Mouse (Mus musculus) embryonic facial prominence, embryonic 13.5 days (tissue): Measurements from ENCODE around the gene Acot3. TPM values are rescaled to one million over a fixed set of nuclear protein-coding genes. Genes with fewer than 3 reads are reported as not detected.
A peak's percentile ranks its signal among the peaks of the same experiment; 100 is the strongest.
"Not testable (repeated sequence)": the region's sequence is repeated elsewhere in the genome, so short reads cannot be mapped to it uniquely, and the experiment has no call there.

Experiments used
- ATAC-seq: fragments of 200-750 bp; cut with Nextera tagmentation; 2 replicates; pipeline ENCODE4 v1.8.0; 2017; ENCODE audit warnings: low read depth; ENCODE audit not compliant: insufficient number of reproducible peaks, insufficient read depth, low FRiP score, low TSS enrichment
- H3K27ac ChIP-seq: fragments of 300-500 bp; sonication (generic); 2 replicates; pipeline ENCODE4 v1.5.1; 2015; ENCODE audit warnings: moderate library complexity, mild to moderate bottlenecking, inconsistent platforms
- H3K27me3 ChIP-seq: fragments of 300-500 bp; sonication (generic); 2 replicates; pipeline ENCODE4 v1.6.1; 2015; ENCODE audit warnings: mild to moderate bottlenecking, inconsistent platforms
- H3K36me3 ChIP-seq: fragments of 300-500 bp; sonication (generic); 2 replicates; pipeline ENCODE4 v1.6.1; 2015; ENCODE audit warnings: mild to moderate bottlenecking, inconsistent platforms
- H3K4me1 ChIP-seq: fragments of 300-500 bp; sonication (generic); 2 replicates; pipeline ENCODE4 v1.6.1; 2015; ENCODE audit warnings: inconsistent platforms
- H3K4me2 ChIP-seq: fragments of 300-500 bp; sonication (generic); 2 replicates; pipeline ENCODE4 v1.6.1; 2015; ENCODE audit warnings: moderate library complexity, mild to moderate bottlenecking, inconsistent platforms
- H3K4me3 ChIP-seq: fragments of 300-500 bp; sonication (generic); 2 replicates; pipeline ENCODE4 v1.5.1; 2015; ENCODE audit warnings: mild to moderate bottlenecking, inconsistent platforms
- H3K9ac ChIP-seq: fragments of 300-500 bp; sonication (generic); 2 replicates; pipeline ENCODE4 v1.6.1; 2015; ENCODE audit warnings: mild to moderate bottlenecking, inconsistent platforms
- H3K9me3 ChIP-seq: fragments of 300-500 bp; sonication (generic); 2 replicates; pipeline ENCODE4 v1.6.1; 2016; ENCODE audit warnings: inconsistent platforms
- WGBS: fragments of 180-500 bp; shearing (Covaris S2); methylation state at CpG from one replicate; pipeline ENCODE4 v1.1.7; 2015; ENCODE audit warnings: mixed read lengths; 5-methylcytosine and 5-hydroxymethylcytosine counted together
- polyA plus RNA-seq: library from polyadenylated mRNA; unstranded; fragments of >200 nt; fragmentation: Nextera tagmentation; extraction: Ambion mirVana; gene quantifications from 2 replicates; pipeline ENCODE4 v1.2.1, GENCODE M21; 2015

The Acot3 gene
- polyA plus RNA-seq, 1 experiment from 2014 or later = not detected

DNA sequence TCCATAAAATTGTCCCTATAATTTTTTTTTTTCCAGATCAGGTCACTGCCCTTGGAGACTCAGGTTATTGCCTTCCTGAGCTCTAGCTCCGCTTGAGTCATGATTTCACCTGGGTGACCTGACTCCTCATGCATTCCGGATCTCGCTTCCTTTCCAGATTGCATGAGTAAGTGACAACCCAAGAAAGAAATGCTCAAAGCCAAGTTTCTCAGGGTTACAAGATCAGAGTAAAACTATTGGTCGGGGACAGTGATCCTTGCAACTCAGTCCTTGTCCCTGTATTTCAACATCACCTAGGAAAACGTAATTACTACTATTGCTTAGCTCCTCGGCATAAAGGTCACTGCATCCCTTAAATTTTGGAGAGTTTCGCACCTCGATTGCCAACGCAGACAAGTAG lies 17.0 kb downstream of the Acot3 start, which contains the start of gene Acot5:
Gene Acot5, plus strand, starts transcription at position 340 of the 400 bp plus-strand sequence.
- Histone ChIP-seq H3K36me3 (no peaks in the 10 kb centered on the region), H3K27me3 (peaks cover 40% of the 10 kb centered on the region), H3K9me3 (no peaks in the 10 kb centered on the region), H3K9ac (0 out of 2 replicates have a peak within 1 kb of the TSS, but pooled peaks have one; percentile 49), H3K4me1 (peaks cover 3% of the 10 kb centered on the region; the same call in 1 of the 2 replicates), H3K4me3 (peak within 1 kb of the TSS; percentile 45), H3K4me2 (peak within 1 kb of the TSS; percentile 69), H3K27ac (no peak within 1 kb of the TSS)
- ATAC-seq = no peak
- WGBS = 54% methylated on average over 9 of the region's 9 CpGs

DNA sequence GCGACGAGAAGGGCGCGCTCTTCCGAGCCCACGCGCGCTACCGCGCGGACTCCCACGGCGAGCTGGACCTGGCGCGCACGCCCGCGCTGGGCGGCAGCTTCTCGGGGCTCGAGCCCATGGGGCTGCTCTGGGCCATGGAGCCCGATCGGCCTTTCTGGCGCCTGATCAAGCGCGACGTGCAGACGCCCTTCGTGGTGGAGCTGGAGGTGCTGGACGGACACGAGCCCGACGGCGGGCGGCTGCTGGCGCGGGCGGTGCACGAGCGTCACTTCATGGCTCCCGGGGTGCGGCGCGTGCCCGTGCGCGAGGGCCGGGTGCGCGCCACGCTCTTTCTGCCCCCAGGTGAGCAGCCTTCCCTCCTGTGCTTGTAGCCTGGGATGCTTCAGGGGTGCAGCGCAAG lies 17.6 kb downstream of the Acot3 start:
- peaks cover 40% of the 10 kb centered on the region for H3K27me3 ChIP-seq
- ATAC-seq = not testable (repeated sequence)
- H3K4me3 ChIP-seq = peak overlapping the region; percentile 45

DNA sequence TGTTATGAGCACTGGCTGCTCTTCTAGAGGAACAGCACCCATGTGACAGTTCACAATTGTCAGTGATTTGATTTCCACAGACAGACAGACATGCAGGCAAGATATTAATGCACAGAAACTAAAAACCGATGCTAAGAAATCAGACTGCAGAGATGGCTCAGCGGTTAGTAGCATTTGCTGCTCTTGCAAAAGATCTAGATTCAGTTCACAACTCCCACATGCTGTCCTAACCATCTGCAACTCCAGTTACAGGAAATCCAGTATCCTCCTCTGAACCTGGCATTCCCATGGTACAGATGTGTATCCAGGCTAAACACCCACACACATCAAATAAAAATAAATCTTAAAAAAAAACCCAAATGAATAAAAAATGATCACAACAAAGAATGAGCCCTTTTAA lies 19.8 kb downstream of the Acot3 start:
- no peak overlapping the region for H3K27ac ChIP-seq
- H3K4me2 ChIP-seq = no peak overlapping the region
- no peak overlapping the region for H3K4me3 ChIP-seq
- H3K36me3 ChIP-seq = no peaks in the 10 kb centered on the region
- H3K4me1 ChIP-seq = peaks cover 3% of the 10 kb centered on the region; the same call in 1 of the 2 replicates
- no peak overlapping the region for H3K9ac ChIP-seq
- no peak for ATAC-seq
- no peaks in the 10 kb centered on the region for H3K9me3 ChIP-seq
- peaks cover 39% of the 10 kb centered on the region for H3K27me3 ChIP-seq
- 92% methylated on average over 2 of the region's 2 CpGs for WGBS

More for the DNA sequence above, 17.6 kb downstream of the Acot3 start:
- H3K9ac ChIP-seq = 0 out of 2 replicates have a peak overlapping the region, but pooled peaks have one; percentile 49
- not testable (repeated sequence) for H3K4me1 ChIP-seq, H3K9me3 ChIP-seq, H3K27ac ChIP-seq, H3K36me3 ChIP-seq
- peak overlapping the region; percentile 69 for H3K4me2 ChIP-seq
- 3% methylated on average over 42 of the region's 52 CpGs for WGBS

DNA sequence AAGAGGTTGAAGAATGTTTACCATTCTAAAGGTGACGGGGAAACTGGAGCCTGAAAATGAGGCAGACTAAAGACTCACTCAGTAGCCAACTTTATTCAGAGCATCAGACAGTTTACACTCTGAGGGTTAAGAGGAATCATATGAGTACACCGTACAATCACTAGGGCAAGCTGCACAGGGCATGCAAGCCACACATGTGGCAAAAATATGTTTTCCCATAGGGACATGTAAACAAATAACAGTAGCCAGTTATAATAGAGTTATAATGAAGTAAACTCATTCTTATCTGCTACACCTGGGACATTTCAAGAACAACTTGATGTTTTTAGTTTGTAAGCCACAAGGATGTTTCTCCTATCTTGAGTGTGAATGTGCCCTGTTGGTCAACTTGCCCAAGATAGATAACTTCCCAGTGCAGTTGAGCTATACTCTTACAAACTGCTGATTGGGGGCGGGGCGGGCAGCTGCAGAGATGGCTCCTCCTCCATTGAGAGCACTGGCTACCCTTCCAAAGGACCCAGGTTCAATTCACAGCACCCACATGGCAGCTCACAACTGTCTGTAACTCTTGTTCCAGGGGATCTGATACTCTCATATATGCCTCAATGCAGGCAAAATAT lies 25.5 kb downstream of the Acot3 start:
- H3K4me2 ChIP-seq = no peak overlapping the region
- 81% methylated on average over 4 of the region's 4 CpGs for WGBS
- H3K27ac ChIP-seq = no peak overlapping the region

DNA sequence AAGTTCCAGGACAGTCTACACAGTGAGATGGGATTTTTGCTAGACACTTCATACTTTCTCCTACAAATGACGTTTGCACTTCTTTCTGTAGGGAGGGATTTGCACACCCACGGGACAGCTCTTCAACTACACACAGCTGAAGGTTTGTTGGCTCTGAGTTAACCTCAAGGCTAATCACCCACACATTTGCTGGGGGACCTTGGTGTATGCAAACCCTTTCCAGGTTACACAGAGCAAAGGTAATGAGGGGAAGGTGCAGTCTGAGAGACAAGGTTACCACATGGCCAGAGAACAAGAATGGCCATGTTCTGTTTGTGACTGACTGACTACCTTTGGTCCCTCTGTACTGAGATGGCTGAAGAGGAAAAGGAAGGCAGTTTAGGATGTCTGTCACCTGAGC lies 31.9 kb downstream of the Acot3 start:
- H3K4me1 ChIP-seq = no peaks in the 10 kb centered on the region
- no peaks in the 10 kb centered on the region for H3K27me3 ChIP-seq
- no peak for ATAC-seq
- 76% methylated on average over 2 of the region's 2 CpGs for WGBS
- H3K36me3 ChIP-seq = no peaks in the 10 kb centered on the region
- H3K4me3 ChIP-seq = no peak overlapping the region
- no peaks in the 10 kb centered on the region for H3K9me3 ChIP-seq
- no peak overlapping the region for H3K4me2 ChIP-seq
- H3K9ac ChIP-seq = no peak overlapping the region
- H3K27ac ChIP-seq = no peak overlapping the region

More for the DNA sequence above, 25.5 kb downstream of the Acot3 start:
- H3K9ac ChIP-seq = no peak overlapping the region
- no peaks in the 10 kb centered on the region for H3K27me3 ChIP-seq
- ATAC-seq = no peak
- no peaks in the 10 kb centered on the region for H3K9me3 ChIP-seq
- H3K36me3 ChIP-seq = no peaks in the 10 kb centered on the region
- H3K4me1 ChIP-seq = no peaks in the 10 kb centered on the region
- no peak overlapping the region for H3K4me3 ChIP-seq

DNA sequence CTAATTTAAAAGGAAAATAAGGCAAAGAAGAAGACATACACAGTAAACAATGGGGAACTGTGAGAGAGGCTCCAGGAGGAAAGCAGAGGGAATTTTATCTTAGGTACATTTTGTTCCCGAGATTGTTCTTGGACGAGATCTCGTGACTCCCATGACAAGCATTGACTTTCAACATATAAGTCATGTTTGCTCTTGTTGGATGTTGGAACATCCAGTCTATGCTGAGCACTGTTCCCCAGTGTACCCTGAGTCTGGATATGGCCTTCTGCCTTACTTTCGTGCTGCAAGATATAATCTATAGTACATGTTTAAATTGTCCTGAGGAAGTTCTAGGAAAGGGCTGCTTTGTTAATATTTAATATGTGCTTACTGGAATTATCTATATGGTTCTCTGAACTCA lies 32.6 kb downstream of the Acot3 start:
- 87% methylated on average over 4 of the region's 4 CpGs for WGBS
- Histone ChIP-seq H3K4me3 (no peak overlapping the region), H3K4me1 (no peaks in the 10 kb centered on the region), H3K36me3 (no peaks in the 10 kb centered on the region), H3K9ac (no peak overlapping the region), H3K27ac (no peak overlapping the region), H3K27me3 (no peaks in the 10 kb centered on the region), H3K9me3 (peaks cover under 1% of the 10 kb centered on the region), H3K4me2 (no peak overlapping the region)
- ATAC-seq = no peak

DNA sequence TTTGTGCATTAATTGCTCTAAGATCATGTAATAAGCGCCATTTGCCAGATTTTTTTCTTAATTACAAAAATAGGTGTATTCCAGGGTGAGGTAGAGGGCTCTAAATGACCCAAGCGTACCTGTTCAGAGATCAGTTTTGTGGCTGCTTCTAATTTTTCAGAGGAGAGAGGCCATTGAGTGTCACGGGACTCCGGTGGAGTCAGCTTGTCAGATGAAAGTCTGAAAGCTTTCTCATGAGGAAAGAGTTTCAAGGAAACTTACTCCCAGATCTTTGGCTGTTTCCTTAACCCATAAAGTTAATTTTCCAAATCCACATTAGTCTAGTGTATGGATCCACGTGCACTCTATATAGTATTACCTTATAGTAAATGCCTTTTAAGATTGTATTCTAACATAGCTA lies 42.7 kb downstream of the Acot3 start:
- not testable (repeated sequence) for ATAC-seq, H3K36me3 ChIP-seq, H3K27ac ChIP-seq, H3K4me1 ChIP-seq, H3K4me3 ChIP-seq, H3K27me3 ChIP-seq, H3K9ac ChIP-seq, H3K4me2 ChIP-seq
- 85% methylated on average over 5 of the region's 5 CpGs for WGBS
- peaks cover 19% of the 10 kb centered on the region for H3K9me3 ChIP-seq

DNA sequence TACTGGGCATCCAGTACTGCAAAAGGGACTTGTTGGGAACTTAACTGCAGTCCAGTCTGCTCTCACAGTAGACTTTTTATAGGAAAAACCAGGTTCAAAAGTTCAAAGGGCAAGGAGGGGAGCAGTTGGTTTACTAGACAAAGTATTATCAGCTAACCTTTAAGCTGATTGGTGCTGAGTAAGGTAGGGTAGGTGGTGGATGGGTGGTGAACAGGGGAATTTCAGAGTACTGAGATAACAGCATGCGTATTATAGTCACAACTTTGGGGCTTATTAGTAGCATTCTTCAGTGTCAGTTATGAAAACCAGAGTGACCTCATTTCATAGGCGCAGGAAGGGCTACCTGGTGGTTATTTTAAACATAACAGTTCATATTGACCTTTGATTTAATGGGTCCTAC lies 47.7 kb downstream of the Acot3 start:
- H3K27ac ChIP-seq = no peak overlapping the region
- no peaks in the 10 kb centered on the region for H3K9me3 ChIP-seq
- H3K4me2 ChIP-seq = no peak overlapping the region
- H3K27me3 ChIP-seq = no peaks in the 10 kb centered on the region
- peaks cover 4% of the 10 kb centered on the region; the same call in 1 of the 2 replicates for H3K4me1 ChIP-seq
- no peak overlapping the region for H3K9ac ChIP-seq
- H3K4me3 ChIP-seq = no peak overlapping the region
- H3K36me3 ChIP-seq = no peaks in the 10 kb centered on the region
- WGBS = 94% methylated on average over 2 of the region's 2 CpGs
- ATAC-seq = no peak

DNA sequence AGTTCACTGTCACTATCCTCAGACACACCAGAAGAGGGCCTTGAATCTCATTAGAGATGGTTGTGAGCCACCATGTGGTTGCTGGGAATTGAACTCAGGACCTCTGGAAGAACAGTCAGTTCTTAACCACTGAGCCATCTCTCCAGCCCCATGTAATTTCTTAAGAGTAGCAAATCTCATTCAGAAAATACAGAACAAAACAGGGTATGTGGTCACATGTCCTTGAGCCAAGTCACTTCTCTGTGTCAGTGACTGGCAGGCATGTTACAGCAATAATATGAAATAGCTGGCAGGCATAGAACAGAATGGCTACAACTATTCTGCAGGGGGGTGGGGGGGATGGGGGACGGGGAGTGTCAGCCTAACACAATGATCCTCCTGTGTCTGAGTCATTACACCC lies 48.1 kb downstream of the Acot3 start:
- Histone ChIP-seq H3K9ac (no peak overlapping the region), H3K4me3 (peak overlapping the region; percentile 49), H3K27me3 (no peaks in the 10 kb centered on the region), H3K4me2 (peak overlapping the region; percentile 77), H3K36me3 (no peaks in the 10 kb centered on the region), H3K27ac (no peak overlapping the region), H3K4me1 (peaks cover 4% of the 10 kb centered on the region; the same call in 1 of the 2 replicates), H3K9me3 (no peaks in the 10 kb centered on the region)
- ATAC-seq = no peak
- 38% methylated on average over 1 of the region's 1 CpGs for WGBS

DNA sequence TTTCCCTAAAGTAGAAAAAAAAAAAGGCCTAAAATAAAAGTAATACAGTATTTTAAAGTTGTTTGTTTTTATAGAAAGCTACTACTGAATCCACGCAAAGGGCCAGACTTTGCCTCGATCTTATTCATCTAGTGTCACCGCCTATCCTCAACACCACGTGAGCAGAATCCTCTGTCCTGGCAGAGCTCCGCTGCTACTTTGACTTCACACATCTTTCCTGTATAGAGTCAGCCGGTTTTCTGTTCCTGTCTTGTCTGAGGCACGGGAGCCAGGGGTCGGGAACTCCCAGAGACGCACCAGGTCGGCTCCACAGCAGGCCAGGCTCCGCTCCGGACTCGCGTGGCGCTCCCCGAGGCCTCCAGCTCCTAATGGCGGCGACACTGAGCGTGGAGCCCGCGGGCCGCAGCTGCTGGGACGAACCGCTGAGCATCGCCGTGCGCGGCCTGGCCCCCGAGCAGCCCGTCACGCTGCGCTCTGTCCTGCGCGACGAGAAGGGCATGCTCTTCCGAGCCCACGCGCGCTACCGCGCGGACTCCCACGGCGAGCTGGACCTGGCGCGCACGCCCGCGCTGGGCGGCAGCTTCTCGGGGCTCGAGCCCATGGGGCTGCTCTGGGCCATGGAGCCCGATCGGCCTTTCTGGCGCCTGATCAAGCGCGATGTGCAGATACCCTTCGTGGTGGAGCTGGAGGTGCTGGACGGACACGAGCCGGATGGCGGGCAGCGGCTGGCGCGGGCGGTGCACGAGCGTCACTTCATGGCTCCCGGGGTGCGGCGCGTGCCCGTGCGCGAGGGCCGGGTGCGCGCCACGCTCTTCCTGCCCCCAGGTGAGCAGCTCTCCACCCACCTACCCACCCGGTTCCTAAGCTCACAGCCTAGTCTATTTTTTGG lies 48.9 kb downstream of the Acot3 start, which contains the start of gene Acot6:
Gene Acot6, plus strand, starts transcription at position 51 of the 889 bp plus-strand sequence.
- H3K36me3 ChIP-seq, H3K9me3 ChIP-seq, H3K27me3 ChIP-seq, H3K4me1 ChIP-seq: not testable (repeated sequence)
- under 1% methylated on average over 80 of the region's 80 CpGs for WGBS
- peak within 1 kb of the TSS; percentile 77 for H3K4me2 ChIP-seq
- peak; percentile 48; the same call in 1 of the 2 replicates for ATAC-seq
- peak within 1 kb of the TSS; percentile 33; the same call in 1 of the 2 replicates for H3K27ac ChIP-seq
- H3K4me3 ChIP-seq = peak within 1 kb of the TSS; percentile 49
- peak within 1 kb of the TSS; percentile 74 for H3K9ac ChIP-seq

DNA sequence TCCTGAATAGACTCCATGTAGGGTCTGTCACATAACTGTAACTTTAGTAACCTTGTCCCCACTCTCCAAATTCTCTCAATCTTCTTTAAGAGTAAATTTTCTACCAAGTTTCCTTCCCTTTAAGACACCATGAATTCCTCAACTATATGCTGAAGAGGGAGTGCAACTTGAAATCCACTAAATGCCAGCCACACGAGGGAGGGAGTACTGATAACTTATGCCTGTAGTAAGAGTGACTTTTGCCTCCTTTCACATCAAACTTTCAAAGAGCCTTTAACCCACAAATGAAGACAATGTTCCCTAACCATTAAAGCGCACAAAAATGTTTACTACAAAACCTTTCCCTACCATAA lies 49.5 kb downstream of the Acot3 start:
- Histone ChIP-seq H3K9ac (peak overlapping the region; percentile 74; the same call in 1 of the 2 replicates), H3K27ac (no peak overlapping the region), H3K36me3 (no peaks in the 10 kb centered on the region), H3K4me2 (peak overlapping the region; percentile 77), H3K4me1 (peaks cover 4% of the 10 kb centered on the region; the same call in 1 of the 2 replicates), H3K27me3 (no peaks in the 10 kb centered on the region), H3K4me3 (peak overlapping the region; percentile 49), H3K9me3 (no peaks in the 10 kb centered on the region)
- 52% methylated on average over 2 of the region's 2 CpGs for WGBS
- no peak for ATAC-seq
